Mouse (Mus musculus) ES-Bruce4 (cell line): ENCODE measurements around the gene Ndrg3. TPM values are rescaled to one million over a fixed set of nuclear protein-coding genes. Genes with fewer than 3 reads are reported as not detected.

ENCODE experiments used
- H3K27ac ChIP-seq: 2 replicates; pipeline ENCODE4 v1.5.1; 2012; ENCODE audit warnings: low read length, inconsistent platforms; ENCODE audit not compliant: insufficient read depth
- H3K27me3 ChIP-seq: 2 replicates; pipeline ENCODE4 v1.6.1; 2012; ENCODE audit warnings: mild to moderate bottlenecking, low read length, inconsistent platforms; ENCODE audit not compliant: control insufficient read depth, poor library complexity, insufficient read depth, severe bottlenecking
- H3K36me3 ChIP-seq: 2 replicates; pipeline ENCODE4 v1.6.1; 2012; ENCODE audit warnings: inconsistent platforms, mild to moderate bottlenecking, low read length, moderate library complexity; ENCODE audit not compliant: control insufficient read depth, poor library complexity, insufficient read depth, severe bottlenecking
- H3K4me1 ChIP-seq: one replicate; pipeline ENCODE4 v1.8.1; 2011; ENCODE audit warnings: low read length; ENCODE audit not compliant: control insufficient read depth, insufficient read depth
- H3K4me3 ChIP-seq: 2 replicates; pipeline ENCODE4 v1.5.1; 2011; ENCODE audit warnings: low read depth, mild to moderate bottlenecking, low read length
- H3K9ac ChIP-seq: 2 replicates; pipeline ENCODE4 v1.6.1; 2012; ENCODE audit warnings: low read depth, mild to moderate bottlenecking, inconsistent platforms; ENCODE audit not compliant: poor library complexity, severe bottlenecking
- H3K9me3 ChIP-seq: replicated peaks from 2 replicates; pipeline ENCODE4 v1.6.1; 2012; ENCODE audit warnings: mild to moderate bottlenecking, low read length, inconsistent platforms; ENCODE audit not compliant: control insufficient read depth, poor library complexity, insufficient read depth, severe bottlenecking
- CTCF ChIP-seq: IDR thresholded peaks from one replicate; pipeline ENCODE4 v1.8.1; 2011; ENCODE audit warnings: low read depth, low read length
- EP300 ChIP-seq: IDR thresholded peaks from 2 replicates; pipeline ENCODE4 v1.6.1; 2011; ENCODE audit warnings: low read depth, low read length; ENCODE audit not compliant: insufficient read depth
- POLR2A ChIP-seq: IDR thresholded peaks from one replicate; pipeline ENCODE4 v1.8.1; 2011; ENCODE audit warnings: low read length; ENCODE audit not compliant: insufficient read depth
- polyA plus RNA-seq: library from polyadenylated mRNA; stranded (reverse); fragments of >200 nt; gene quantifications from 2 replicates; pipeline ENCODE4 v1.2.4, GENCODE M21; 2011; ENCODE audit warnings: low read depth; ENCODE audit not compliant: missing spikeins, insufficient read depth, insufficient read length

Gene Ndrg3
- polyA plus RNA-seq, 1 experiment: 56.8 TPM

DNA sequence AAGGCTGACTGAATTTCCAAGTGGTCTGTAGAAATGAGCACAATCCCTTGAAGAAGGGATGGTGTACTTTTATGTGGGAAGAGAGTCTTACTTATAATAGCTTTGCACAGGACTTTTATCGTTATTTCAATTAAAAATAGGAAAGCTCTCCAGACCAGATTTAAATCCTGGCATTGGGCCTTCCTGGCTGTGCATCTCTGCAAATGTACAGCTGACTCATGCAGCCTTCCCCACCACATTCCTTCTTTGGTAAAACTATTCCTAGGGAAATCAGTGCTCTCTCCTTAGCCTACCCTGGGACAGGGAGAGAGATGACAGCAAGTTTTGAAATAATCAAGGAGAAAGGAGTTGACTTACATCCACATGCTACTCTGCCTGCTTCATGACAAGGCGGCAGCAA is 54.1 kb downstream of the Ndrg3 start:
- H3K9me3 ChIP-seq: no peaks in the 10 kb centered on the region
- H3K9ac ChIP-seq: no peak overlapping the region
- H3K36me3 ChIP-seq: no peaks in the 10 kb centered on the region
- TF ChIP-seq EP300 (no peak), CTCF (no peak), POLR2A (no peak)
- no peaks in the 10 kb centered on the region for H3K27me3 ChIP-seq
- H3K4me1 ChIP-seq: no peaks in the 10 kb centered on the region
- H3K27ac ChIP-seq: no peak overlapping the region
- H3K4me3 ChIP-seq: no peak overlapping the region

DNA sequence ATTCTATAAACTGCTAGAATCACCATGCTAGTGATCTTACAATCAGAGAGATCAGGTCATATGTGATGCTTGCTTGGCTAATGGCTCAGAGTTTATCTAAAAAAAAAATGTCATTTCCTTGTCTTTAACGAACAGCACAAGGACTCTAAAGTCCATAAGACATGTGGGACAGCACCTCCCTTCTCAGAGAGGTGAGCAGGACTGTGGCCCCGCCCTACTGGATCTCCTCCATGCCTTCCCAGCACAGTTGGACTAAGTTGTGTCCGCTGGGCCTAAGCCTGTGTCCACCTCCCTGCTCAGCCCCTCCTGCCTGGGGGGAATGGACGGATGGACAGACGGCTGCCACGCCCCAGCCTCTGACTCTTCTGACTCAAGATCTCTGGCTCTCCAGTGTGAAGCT is 56.9 kb downstream of the Ndrg3 start:
- Histone ChIP-seq H3K4me1 (no peaks in the 10 kb centered on the region), H3K4me3 (no peak overlapping the region), H3K27me3 (no peaks in the 10 kb centered on the region), H3K27ac (no peak overlapping the region), H3K9me3 (no peaks in the 10 kb centered on the region), H3K9ac (no peak overlapping the region), H3K36me3 (no peaks in the 10 kb centered on the region)
- no peak for TF ChIP-seq CTCF
- no peak for TF ChIP-seq EP300

DNA sequence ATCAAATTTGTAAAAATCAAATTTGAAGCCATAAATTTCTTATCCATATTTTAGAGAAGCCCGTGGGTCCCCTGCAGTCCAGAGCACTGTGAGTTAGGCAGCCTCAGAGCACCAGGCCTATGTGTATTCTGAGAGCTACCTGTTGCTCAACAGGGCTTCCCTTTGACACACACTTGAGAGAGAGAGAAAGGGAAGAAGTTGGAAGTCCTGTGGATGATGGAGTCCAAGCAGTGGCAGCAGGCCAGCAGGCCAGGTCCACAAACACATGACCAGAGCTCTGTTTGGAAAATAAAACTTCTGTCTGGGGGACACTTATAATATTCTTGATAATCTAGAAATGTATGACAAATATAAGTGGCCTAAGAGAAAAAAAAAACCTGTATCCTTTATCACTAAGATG is 58.4 kb downstream of the Ndrg3 start:
- TF ChIP-seq CTCF (no peak), EP300 (no peak), POLR2A (no peak)
- no peak overlapping the region for H3K4me3 ChIP-seq
- no peaks in the 10 kb centered on the region for H3K4me1 ChIP-seq
- H3K27me3 ChIP-seq: no peaks in the 10 kb centered on the region
- no peak overlapping the region for H3K27ac ChIP-seq
- H3K9me3 ChIP-seq: no peaks in the 10 kb centered on the region
- no peaks in the 10 kb centered on the region for H3K36me3 ChIP-seq
- no peak overlapping the region for H3K9ac ChIP-seq

DNA sequence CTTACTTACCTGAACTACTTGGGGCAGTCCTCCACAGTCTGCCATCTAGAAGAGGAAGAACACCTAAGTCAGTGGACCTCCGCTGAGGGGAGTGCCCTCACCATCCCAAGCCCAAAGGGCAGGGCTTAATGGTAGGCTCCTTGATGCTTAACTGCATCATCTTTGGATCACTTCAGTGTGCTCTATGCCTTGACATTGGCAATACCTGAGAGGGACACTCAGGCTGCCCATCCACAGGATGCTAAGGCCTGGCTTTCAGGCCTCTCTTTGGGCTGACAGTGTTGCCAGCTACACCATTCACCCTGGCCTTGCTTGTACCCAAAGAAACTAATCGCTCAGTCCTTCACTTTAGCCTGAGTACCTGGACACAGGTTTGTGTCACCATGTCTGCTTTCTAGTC is 60.4 kb downstream of the Ndrg3 start:
- Histone ChIP-seq H3K36me3 (no peaks in the 10 kb centered on the region), H3K9ac (no peak overlapping the region)
- TF ChIP-seq EP300 (no peak), POLR2A (no peak), CTCF (no peak)

DNA sequence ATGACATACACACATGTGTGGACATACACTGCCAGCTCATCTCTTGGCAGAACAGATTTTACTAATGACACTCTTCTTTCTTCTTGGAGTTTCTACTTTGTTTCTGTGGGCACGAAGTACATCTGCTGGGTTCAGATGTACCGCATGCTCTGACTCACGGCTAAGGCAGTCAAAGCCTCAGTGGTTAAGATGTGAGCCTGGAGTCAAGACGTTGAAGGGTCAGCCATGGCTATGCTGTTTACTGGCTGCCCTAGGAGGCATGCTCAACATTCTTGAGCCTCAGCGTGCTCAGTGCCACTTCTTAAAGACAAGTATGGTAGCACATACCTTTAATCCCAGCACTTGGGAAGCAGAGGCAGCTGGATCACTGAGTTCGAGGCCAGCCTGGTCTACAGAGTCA is 61.3 kb downstream of the Ndrg3 start:
- H3K36me3 ChIP-seq: no peaks in the 10 kb centered on the region
- H3K27ac ChIP-seq: no peak overlapping the region
- H3K4me1 ChIP-seq: no peaks in the 10 kb centered on the region
- no peak overlapping the region for H3K4me3 ChIP-seq
- no peak overlapping the region for H3K9ac ChIP-seq
- TF ChIP-seq EP300 (no peak), CTCF (no peak), POLR2A (no peak)
- no peaks in the 10 kb centered on the region for H3K9me3 ChIP-seq
- H3K27me3 ChIP-seq: no peaks in the 10 kb centered on the region

More for the DNA sequence above, 60.4 kb downstream of the Ndrg3 start:
- Histone ChIP-seq H3K4me3 (no peak overlapping the region), H3K27me3 (no peaks in the 10 kb centered on the region), H3K9me3 (no peaks in the 10 kb centered on the region), H3K4me1 (no peaks in the 10 kb centered on the region), H3K27ac (no peak overlapping the region)

DNA sequence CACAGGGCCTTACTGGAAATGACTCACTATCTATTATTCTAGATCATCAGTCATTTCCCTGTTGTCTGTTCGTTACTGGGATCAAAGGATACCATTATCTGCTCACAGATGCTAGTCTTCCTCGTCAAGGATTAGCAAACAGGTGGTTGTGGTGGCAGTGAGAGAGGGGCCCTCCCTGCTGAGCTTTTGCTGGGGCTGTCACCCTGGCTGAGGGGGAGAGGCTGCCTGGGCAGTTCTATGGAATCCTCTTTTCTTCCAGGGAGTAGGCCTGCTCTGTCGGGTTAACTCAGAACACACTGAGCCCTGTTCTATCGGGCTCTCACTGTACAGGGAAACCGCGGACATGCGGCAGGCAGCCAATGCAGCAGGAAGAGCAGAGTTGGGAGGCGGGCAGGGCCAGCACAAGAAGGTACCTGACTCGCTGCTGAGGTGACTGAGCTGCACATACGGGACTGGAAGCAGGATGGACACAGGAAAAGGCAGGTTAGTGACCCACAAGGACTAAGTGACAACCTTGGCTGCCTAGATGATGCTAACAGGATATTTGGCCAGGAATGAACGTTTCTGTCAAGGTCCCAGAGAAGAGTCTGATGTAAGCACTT is 62.2 kb downstream of the Ndrg3 start:
- H3K4me3 ChIP-seq: no peak overlapping the region
- H3K36me3 ChIP-seq: no peaks in the 10 kb centered on the region
- H3K27me3 ChIP-seq: no peaks in the 10 kb centered on the region
- TF ChIP-seq POLR2A: no peak
- no peaks in the 10 kb centered on the region for H3K9me3 ChIP-seq
- no peaks in the 10 kb centered on the region for H3K4me1 ChIP-seq
- no peak overlapping the region for H3K27ac ChIP-seq
- H3K9ac ChIP-seq: no peak overlapping the region
